Mouse (Mus musculus) liver, embryonic 14.5 days (tissue): ENCODE measurements around the gene Ankrd35. TPM values are rescaled to one million over a fixed set of nuclear protein-coding genes. Genes with fewer than 3 reads are reported as not detected.
"Not testable (repeated sequence)": the region's sequence is repeated elsewhere in the genome, so short reads cannot be mapped to it uniquely, and the experiment has no call there.

Source experiments
- ATAC-seq: fragments of 200-750 bp; cut with Nextera tagmentation; 2 replicates; pipeline ENCODE4 v1.8.0; 2017; ENCODE audit warnings: moderate number of reproducible peaks, mild to moderate bottlenecking, moderate library complexity; ENCODE audit not compliant: insufficient read depth
- DNase-seq, 3 experiments: peaks; one replicate each; pipeline ENCODE4 v3.0.0-alpha.2; 2012 to 2013; ENCODE audit warnings: low read depth in 3 of 3, low spot score in 3 of 3
- H3K27ac ChIP-seq: fragments of 300-500 bp; sonication (generic); 2 replicates; pipeline ENCODE4 v1.5.1; 2014; ENCODE audit warnings: moderate library complexity, mild to moderate bottlenecking, control low read depth, inconsistent platforms
- H3K27me3 ChIP-seq: fragments of 300-500 bp; sonication (generic); 2 replicates; pipeline ENCODE4 v1.6.1; 2014; ENCODE audit warnings: mild to moderate bottlenecking, low read length, moderate library complexity; ENCODE audit not compliant: control insufficient read depth, insufficient read depth
- H3K36me3 ChIP-seq: fragments of 300-500 bp; sonication (generic); replicated peaks from 2 replicates; pipeline ENCODE4 v1.6.1; 2014; ENCODE audit warnings: low read depth; ENCODE audit not compliant: control insufficient read depth, insufficient read depth
- H3K4me1 ChIP-seq, 2 experiments: fragments of 200-500 bp in 1 of 2; fragments of 300-500 bp in 1 of 2; sonication (generic) in 1 of 2; replicated peaks; 2 replicates each; pipeline ENCODE4 v1.6.1; 2012 to 2014; ENCODE audit warnings: antibody characterized with exemption in 1 of 2, inconsistent platforms in 1 of 2, low read length in 1 of 2; ENCODE audit not compliant: control insufficient read depth in 2 of 2, insufficient read depth in 2 of 2
- H3K4me2 ChIP-seq: fragments of 300-500 bp; sonication (generic); 2 replicates; pipeline ENCODE4 v1.6.1; 2014; ENCODE audit warnings: low read depth, mild to moderate bottlenecking, control low read depth, moderate library complexity
- H3K4me3 ChIP-seq, 2 experiments: fragments of 200-500 bp in 1 of 2; fragments of 300-500 bp in 1 of 2; sonication (generic) in 1 of 2; 2 replicates each; pipeline ENCODE4 v1.5.1; 2012 to 2014; ENCODE audit warnings: low read depth in 2 of 2, low read length in 2 of 2, mild to moderate bottlenecking in 2 of 2, control low read depth in 1 of 2, inconsistent platforms in 1 of 2, moderate library complexity in 1 of 2; ENCODE audit not compliant: insufficient read depth in 1 of 2
- H3K9ac ChIP-seq: fragments of 300-500 bp; sonication (generic); replicated peaks from 2 replicates; pipeline ENCODE4 v1.6.1; 2014; ENCODE audit warnings: mild to moderate bottlenecking, control low read depth, moderate library complexity
- H3K9me3 ChIP-seq: fragments of 300-500 bp; sonication (generic); 2 replicates; pipeline ENCODE4 v1.6.1; 2016; ENCODE audit warnings: low read length, mixed read lengths; ENCODE audit not compliant: control insufficient read depth
- CTCF ChIP-seq: IDR thresholded peaks from 2 replicates; pipeline ENCODE4 v1.5.1; 2016; ENCODE audit warnings: antibody characterized with exemption, low read depth, control low read depth
- EP300 ChIP-seq: IDR thresholded peaks from 2 replicates; pipeline ENCODE4 v1.6.1; 2016; ENCODE audit warnings: antibody characterized with exemption, low read depth
- WGBS: fragments of 180-500 bp; shearing (Covaris S2); extraction: QIAGEN DNeasy Blood & Tissue Kit; methylation state at CpG from one replicate; pipeline ENCODE4 v1.1.7; 2014; ENCODE audit not compliant: insufficient replicate concordance; 5-methylcytosine and 5-hydroxymethylcytosine counted together
- polyA plus RNA-seq, 2 experiments: library from polyadenylated mRNA; depleted of rRNA in 1 of 2; stranded (reverse) in 1 of 2; unstranded in 1 of 2; fragments of >200 nt; fragmentation: Nextera tagmentation in 1 of 2; extraction: Ambion mirVana in 1 of 2; gene quantifications; 2 replicates each; pipeline versions ENCODE4 v1.2.1 to v1.2.3; 2012 to 2014

Gene Ankrd35
- polyA plus RNA-seq, 2 experiments: 0.22 to 0.26 TPM

DNA sequence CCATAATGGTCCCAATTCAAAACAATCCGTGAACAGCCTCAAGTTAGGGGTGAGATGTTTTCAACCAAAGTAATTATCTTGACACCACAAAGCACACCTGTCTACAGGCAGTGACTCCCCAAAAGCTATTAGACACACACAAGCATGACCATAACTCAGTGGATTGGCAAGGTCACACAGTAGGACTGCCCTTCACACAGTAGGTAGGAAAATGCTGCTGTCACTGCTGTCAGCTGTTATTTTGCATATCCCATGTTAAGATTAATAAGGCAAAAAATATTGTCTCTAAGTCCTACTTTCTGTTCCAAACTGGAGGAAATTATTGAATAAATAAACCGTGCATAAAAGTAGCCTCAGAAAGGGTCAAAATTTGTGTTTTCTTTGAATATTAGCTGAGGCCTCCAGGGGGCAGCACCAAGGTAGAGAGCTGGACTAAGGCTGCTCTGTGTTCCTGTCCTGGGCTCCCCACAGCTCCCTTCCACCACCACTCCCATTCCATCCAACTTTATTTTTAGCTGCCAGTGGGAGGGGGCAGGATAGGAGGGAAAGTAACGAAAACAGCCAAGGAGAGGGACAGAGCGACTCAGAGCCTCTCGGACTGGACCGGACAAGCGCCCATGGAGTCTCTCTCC is 24.8 kb upstream of the Ankrd35 start, which contains the start of gene Itga10:
Gene Itga10, plus strand, starts transcription at position 567 of the 632 bp plus-strand sequence.
- no peak for ATAC-seq
- 78% methylated on average over 7 of the region's 7 CpGs for WGBS
- no peak within 1 kb of the TSS for H3K9ac ChIP-seq
- DNase-seq: no peak
- no peak for TF ChIP-seq EP300
- peak; percentile 68 for TF ChIP-seq CTCF
- no peak within 1 kb of the TSS for H3K27ac ChIP-seq
- H3K27me3 ChIP-seq: no peaks in the 10 kb centered on the region
- no peaks in the 10 kb centered on the region for H3K4me1 ChIP-seq
- no peak within 1 kb of the TSS for H3K4me2 ChIP-seq
- H3K9me3 ChIP-seq: no peaks in the 10 kb centered on the region
- H3K4me3 ChIP-seq: no peak within 1 kb of the TSS
- H3K36me3 ChIP-seq: no peaks in the 10 kb centered on the region; the same call in none of the 2 replicates

- Histone ChIP-seq H3K36me3 (no peaks in the 10 kb centered on the region; the same call in 1 of the 2 replicates), H3K4me2 (no peak overlapping the region), H3K27me3 (no peaks in the 10 kb centered on the region), H3K4me3 (no peak overlapping the region), H3K4me1 (no peaks in the 10 kb centered on the region), H3K9ac (no peak overlapping the region), H3K9me3 (no peaks in the 10 kb centered on the region), H3K27ac (no peak overlapping the region)
- WGBS: 80% methylated on average over 3 of the region's 3 CpGs
- no peak for DNase-seq
- TF ChIP-seq CTCF (no peak), EP300 (no peak)
- no peak for ATAC-seq
Observed at GRCm38 (mm10) chr3:96647365-96647764, 22.6 kb upstream of the Ankrd35 start.

- Histone ChIP-seq H3K36me3 (no peaks in the 10 kb centered on the region), H3K27ac (no peak overlapping the region), H3K9me3 (no peaks in the 10 kb centered on the region), H3K4me3 (no peak overlapping the region), H3K9ac (no peak overlapping the region), H3K27me3 (no peaks in the 10 kb centered on the region), H3K4me2 (no peak overlapping the region), H3K4me1 (peaks cover 0 to 4% of the 10 kb centered on the region in 2 experiments; a peak in 2 of 4 replicates)
- DNase-seq (no peak), ATAC-seq (no peak)
- TF ChIP-seq EP300: no peak
- no peak for TF ChIP-seq CTCF
- WGBS: 47% methylated on average over 2 of the region's 2 CpGs
Observed at GRCm38 (mm10) chr3:96660901-96661300, 9.0 kb upstream of the Ankrd35 start.

DNA sequence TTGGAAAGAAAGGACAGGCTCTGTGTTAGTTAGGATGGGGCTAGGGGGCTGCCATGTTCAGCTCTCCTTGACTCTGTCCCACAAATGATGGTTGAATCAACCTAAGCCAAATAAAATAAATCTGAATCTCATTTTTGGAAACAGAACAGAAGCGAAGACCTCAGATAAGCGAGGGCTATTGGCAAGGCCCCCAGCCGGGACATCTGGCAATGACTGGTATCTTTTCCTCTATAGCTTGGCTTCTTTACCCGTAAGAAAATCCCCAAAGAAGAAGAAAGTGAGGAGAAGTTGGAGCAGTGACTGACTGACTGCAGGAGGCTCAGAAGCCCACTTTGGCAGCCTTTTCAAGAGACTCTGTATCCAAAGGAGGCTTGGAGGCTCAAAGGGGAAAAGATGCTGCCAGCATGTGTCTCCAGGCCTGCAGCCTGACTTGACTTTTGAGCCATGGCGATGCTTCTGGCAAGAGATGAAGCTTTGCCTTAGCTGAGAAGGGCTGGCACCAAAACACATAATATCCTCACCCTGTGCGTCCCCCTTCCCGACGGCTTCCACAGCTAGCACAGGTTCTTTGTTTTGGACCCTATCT is 7.1 kb upstream of the Ankrd35 start:
- Histone ChIP-seq H3K4me1 (peaks cover 0 to 4% of the 10 kb centered on the region in 2 experiments; a peak in 2 of 4 replicates), H3K27me3 (no peaks in the 10 kb centered on the region), H3K9ac (no peak overlapping the region), H3K4me3 (no peak overlapping the region), H3K4me2 (no peak overlapping the region), H3K27ac (no peak overlapping the region), H3K9me3 (no peaks in the 10 kb centered on the region), H3K36me3 (no peaks in the 10 kb centered on the region)
- no peak for TF ChIP-seq EP300
- TF ChIP-seq CTCF: no peak
- ATAC-seq (no peak), DNase-seq (no peak)
- 69% methylated on average over 8 of the region's 8 CpGs for WGBS

GRCm38 (mm10) chr3:96663432-96664239 is 6.3 kb upstream of the Ankrd35 start:
- DNase-seq (peak; percentile 33 to 41 (median 35)), ATAC-seq (no peak)
- H3K27me3 ChIP-seq: no peaks in the 10 kb centered on the region
- H3K4me2 ChIP-seq: peak overlapping the region; percentile 48
- WGBS: 10% methylated on average over 18 of the region's 18 CpGs
- H3K9me3 ChIP-seq: no peaks in the 10 kb centered on the region
- peak overlapping the region in 1 of 2 experiments; percentile 32; a peak in 1 of 4 replicates for H3K4me3 ChIP-seq
- H3K27ac ChIP-seq: no peak overlapping the region
- peaks cover 0 to 4% of the 10 kb centered on the region in 2 experiments; a peak in 2 of 4 replicates for H3K4me1 ChIP-seq
- no peak overlapping the region for H3K9ac ChIP-seq
- TF ChIP-seq CTCF (peak; percentile 76), EP300 (no peak)
- no peaks in the 10 kb centered on the region for H3K36me3 ChIP-seq

- H3K27me3 ChIP-seq, H3K4me2 ChIP-seq, H3K9ac ChIP-seq, H3K27ac ChIP-seq, H3K9me3 ChIP-seq, H3K4me3 ChIP-seq, H3K36me3 ChIP-seq, DNase-seq, ATAC-seq: not testable (repeated sequence)
- 72% methylated on average over 7 of the region's 7 CpGs for WGBS
- H3K4me1 ChIP-seq: peaks cover 0 to 11% of the 10 kb centered on the region in 2 experiments; a peak in 3 of 4 replicates
Observed at GRCm38 (mm10) chr3:96665732-96666363, 4.1 kb upstream of the Ankrd35 start.
